Mouse (Mus musculus): Measurements from ENCODE around the gene Sh3pxd2a. TPM values are rescaled to one million over a fixed set of nuclear protein-coding genes. Genes with fewer than 3 reads are reported as not detected.

Gene Sh3pxd2a
- polyA plus RNA-seq, 1 experiment, result 47.6 TPM

GRCm38 (mm10) chr19:47302191-47302852, 161.9 kb downstream of the Sh3pxd2a start:
- Histone ChIP-seq H3K9ac (ENCODE audit: low read depth, poor library complexity, severe bottlenecking) (no peak overlapping the region), H3K4me1 (ENCODE audit: control insufficient read depth, insufficient read depth, low read length) (no peaks in the 10 kb centered on the region), H3K4me3 (ENCODE audit: low read depth, low read length) (no peak overlapping the region), H3K27ac (ENCODE audit: insufficient read depth, low read length) (no peak overlapping the region), H3K36me3 (ENCODE audit: control insufficient read depth, insufficient read depth, low read length, poor library complexity, severe bottlenecking) (no peaks in the 10 kb centered on the region), H3K9me3 (replicated peaks; ENCODE audit: control insufficient read depth, insufficient read depth, low read length, poor library complexity, severe bottlenecking) (no peaks in the 10 kb centered on the region), H3K27me3 (ENCODE audit: control insufficient read depth, insufficient read depth, low read length, poor library complexity, severe bottlenecking) (no peaks in the 10 kb centered on the region)
- TF ChIP-seq EP300 (IDR thresholded peaks at IDR 0.05; ENCODE audit: insufficient read depth, low read depth, low read length), result no peak
- TF ChIP-seq POLR2A (IDR thresholded peaks at IDR 0.05; ENCODE audit: insufficient read depth, low read length), result no peak
- no peak for TF ChIP-seq CTCF (IDR thresholded peaks at IDR 0.05; ENCODE audit: low read depth, low read length)

GRCm38 (mm10) chr19:47301303-47302190, 162.7 kb downstream of the Sh3pxd2a start:
- H3K4me3 ChIP-seq (ENCODE audit: low read depth, low read length), result no peak overlapping the region
- no peaks in the 10 kb centered on the region for H3K9me3 ChIP-seq (replicated peaks; ENCODE audit: control insufficient read depth, insufficient read depth, low read length, poor library complexity, severe bottlenecking)
- H3K27ac ChIP-seq (ENCODE audit: insufficient read depth, low read length), result no peak overlapping the region
- no peaks in the 10 kb centered on the region for H3K4me1 ChIP-seq (ENCODE audit: control insufficient read depth, insufficient read depth, low read length)
- H3K9ac ChIP-seq (ENCODE audit: low read depth, poor library complexity, severe bottlenecking), result no peak overlapping the region
- no peak for TF ChIP-seq CTCF (IDR thresholded peaks at IDR 0.05; ENCODE audit: low read depth, low read length)
- no peak for TF ChIP-seq EP300 (IDR thresholded peaks at IDR 0.05; ENCODE audit: insufficient read depth, low read depth, low read length)
- no peak for TF ChIP-seq POLR2A (IDR thresholded peaks at IDR 0.05; ENCODE audit: insufficient read depth, low read length)
- H3K36me3 ChIP-seq (ENCODE audit: control insufficient read depth, insufficient read depth, low read length, poor library complexity, severe bottlenecking), result no peaks in the 10 kb centered on the region
- no peaks in the 10 kb centered on the region for H3K27me3 ChIP-seq (ENCODE audit: control insufficient read depth, insufficient read depth, low read length, poor library complexity, severe bottlenecking)

GRCm38 (mm10) chr19:47298100-47298499, 166.1 kb downstream of the Sh3pxd2a start:
- no peak overlapping the region for H3K4me3 ChIP-seq (ENCODE audit: low read depth, low read length)
- H3K36me3 ChIP-seq (ENCODE audit: control insufficient read depth, insufficient read depth, low read length, poor library complexity, severe bottlenecking), result no peaks in the 10 kb centered on the region
- H3K4me1 ChIP-seq (ENCODE audit: control insufficient read depth, insufficient read depth, low read length), result no peaks in the 10 kb centered on the region
- H3K9me3 ChIP-seq (replicated peaks; ENCODE audit: control insufficient read depth, insufficient read depth, low read length, poor library complexity, severe bottlenecking), result no peaks in the 10 kb centered on the region
- H3K27ac ChIP-seq (ENCODE audit: insufficient read depth, low read length), result no peak overlapping the region
- H3K27me3 ChIP-seq (ENCODE audit: control insufficient read depth, insufficient read depth, low read length, poor library complexity, severe bottlenecking), result no peaks in the 10 kb centered on the region
- no peak overlapping the region for H3K9ac ChIP-seq (ENCODE audit: low read depth, poor library complexity, severe bottlenecking)
- TF ChIP-seq POLR2A (IDR thresholded peaks at IDR 0.05; ENCODE audit: insufficient read depth, low read length), result no peak
- TF ChIP-seq EP300 (IDR thresholded peaks at IDR 0.05; ENCODE audit: insufficient read depth, low read depth, low read length), result no peak

- TF ChIP-seq POLR2A (IDR thresholded peaks at IDR 0.05; ENCODE audit: insufficient read depth, low read length) (no peak), CTCF (IDR thresholded peaks at IDR 0.05; ENCODE audit: low read depth, low read length) (no peak), EP300 (IDR thresholded peaks at IDR 0.05; ENCODE audit: insufficient read depth, low read depth, low read length) (no peak)
- Histone ChIP-seq H3K4me1 (ENCODE audit: control insufficient read depth, insufficient read depth, low read length) (no peaks in the 10 kb centered on the region), H3K27me3 (ENCODE audit: control insufficient read depth, insufficient read depth, low read length, poor library complexity, severe bottlenecking) (no peaks in the 10 kb centered on the region), H3K9me3 (replicated peaks; ENCODE audit: control insufficient read depth, insufficient read depth, low read length, poor library complexity, severe bottlenecking) (no peaks in the 10 kb centered on the region), H3K4me3 (ENCODE audit: low read depth, low read length) (no peak overlapping the region), H3K36me3 (ENCODE audit: control insufficient read depth, insufficient read depth, low read length, poor library complexity, severe bottlenecking) (no peaks in the 10 kb centered on the region), H3K27ac (ENCODE audit: insufficient read depth, low read length) (no peak overlapping the region), H3K9ac (ENCODE audit: low read depth, poor library complexity, severe bottlenecking) (no peak overlapping the region)
Observed at GRCm38 (mm10) chr19:47292451-47292951, 171.7 kb downstream of the Sh3pxd2a start.

GRCm38 (mm10) chr19:47291307-47292080, 172.7 kb downstream of the Sh3pxd2a start:
- no peaks in the 10 kb centered on the region for H3K36me3 ChIP-seq (ENCODE audit: control insufficient read depth, insufficient read depth, low read length, poor library complexity, severe bottlenecking)
- H3K9me3 ChIP-seq (replicated peaks; ENCODE audit: control insufficient read depth, insufficient read depth, low read length, poor library complexity, severe bottlenecking), result no peaks in the 10 kb centered on the region
- TF ChIP-seq CTCF (IDR thresholded peaks at IDR 0.05; ENCODE audit: low read depth, low read length) (no peak), EP300 (IDR thresholded peaks at IDR 0.05; ENCODE audit: insufficient read depth, low read depth, low read length) (peak; percentile 61; the same call in 1 of the 2 replicates)
- peaks cover 2% of the 10 kb centered on the region for H3K4me1 ChIP-seq (ENCODE audit: control insufficient read depth, insufficient read depth, low read length)
- H3K27me3 ChIP-seq (ENCODE audit: control insufficient read depth, insufficient read depth, low read length, poor library complexity, severe bottlenecking), result no peaks in the 10 kb centered on the region
- no peak overlapping the region for H3K9ac ChIP-seq (ENCODE audit: low read depth, poor library complexity, severe bottlenecking)
- no peak overlapping the region for H3K27ac ChIP-seq (ENCODE audit: insufficient read depth, low read length)
- no peak overlapping the region for H3K4me3 ChIP-seq (ENCODE audit: low read depth, low read length)
